Mouse (Mus musculus) liver, embryonic 13.5 days (tissue): ENCODE results near the gene Lgals4. TPM values are rescaled to one million over a fixed set of nuclear protein-coding genes. Genes with fewer than 3 reads are reported as not detected.

Source experiments
- ATAC-seq: fragments of 200-750 bp; cut with Nextera tagmentation; 2 replicates; pipeline ENCODE4 v1.8.0; 2017; ENCODE audit warnings: low read depth, mild to moderate bottlenecking, moderate number of reproducible peaks, moderate library complexity
- DNase-seq: peaks from one replicate; pipeline ENCODE4 v3.0.0; 2022
- H3K27ac ChIP-seq: fragments of 300-500 bp; sonication (generic); 2 replicates; pipeline ENCODE4 v1.5.1; 2015; ENCODE audit warnings: moderate library complexity, mild to moderate bottlenecking, inconsistent platforms
- H3K27me3 ChIP-seq: fragments of 300-500 bp; sonication (generic); 2 replicates; pipeline ENCODE4 v1.6.1; 2015; ENCODE audit warnings: mild to moderate bottlenecking, inconsistent platforms
- H3K36me3 ChIP-seq: fragments of 300-500 bp; sonication (generic); 2 replicates; pipeline ENCODE4 v1.6.1; 2015; ENCODE audit warnings: mild to moderate bottlenecking, inconsistent platforms
- H3K4me1 ChIP-seq: fragments of 300-500 bp; sonication (generic); replicated peaks from 2 replicates; pipeline ENCODE4 v1.6.1; 2015; ENCODE audit warnings: inconsistent platforms
- H3K4me2 ChIP-seq: fragments of 300-500 bp; sonication (generic); 2 replicates; pipeline ENCODE4 v1.6.1; 2015; ENCODE audit warnings: inconsistent platforms, mild to moderate bottlenecking, moderate library complexity
- H3K4me3 ChIP-seq: fragments of 300-500 bp; sonication (generic); replicated peaks from 2 replicates; pipeline ENCODE4 v1.5.1; 2015; ENCODE audit warnings: mild to moderate bottlenecking, inconsistent platforms
- H3K9ac ChIP-seq: fragments of 300-500 bp; sonication (generic); 2 replicates; pipeline ENCODE4 v1.6.1; 2015; ENCODE audit warnings: mild to moderate bottlenecking, inconsistent platforms
- H3K9me3 ChIP-seq: fragments of 300-500 bp; sonication (generic); replicated peaks from 2 replicates; pipeline ENCODE4 v1.6.1; 2016; ENCODE audit warnings: inconsistent platforms
- WGBS: fragments of 180-500 bp; shearing (Covaris S2); methylation state at CpG from one replicate; pipeline ENCODE4 v1.1.7; 2015; ENCODE audit not compliant: insufficient replicate concordance; 5-methylcytosine and 5-hydroxymethylcytosine counted together
- polyA plus RNA-seq: library from polyadenylated mRNA; unstranded; fragments of >200 nt; fragmentation: Nextera tagmentation; extraction: Ambion mirVana; gene quantifications from 2 replicates; pipeline ENCODE4 v1.2.1, GENCODE M21; 2015

The Lgals4 gene
- polyA plus RNA-seq, 1 experiment from 2014 or later = 1.6 TPM

- peak; percentile 21; the same call in 1 of the 2 replicates for ATAC-seq
- peak overlapping the region; percentile 84 for H3K4me2 ChIP-seq
- 0 out of 2 replicates have a peak, but pooled peaks cover 5% of the 10 kb centered on the region for H3K36me3 ChIP-seq
- no peaks in the 10 kb centered on the region for H3K9me3 ChIP-seq
- WGBS = 12% methylated on average over 15 of the region's 15 CpGs
- H3K4me3 ChIP-seq = peak overlapping the region; percentile 61
- H3K4me1 ChIP-seq = peaks cover 27% of the 10 kb centered on the region
- peak overlapping the region; percentile 74 for H3K27ac ChIP-seq
- H3K27me3 ChIP-seq = no peaks in the 10 kb centered on the region
- peak overlapping the region; percentile 76 for H3K9ac ChIP-seq
- no peak for DNase-seq
Measured at GRCm38 (mm10) chr7:28795832-28796231, 37.8 kb upstream of the Lgals4 start.

- Histone ChIP-seq H3K4me3 (peak overlapping the region; percentile 61), H3K4me1 (peaks cover 31% of the 10 kb centered on the region), H3K27me3 (no peaks in the 10 kb centered on the region), H3K9ac (peak overlapping the region; percentile 76), H3K27ac (peak overlapping the region; percentile 74), H3K9me3 (no peaks in the 10 kb centered on the region), H3K4me2 (peak overlapping the region; percentile 84), H3K36me3 (0 out of 2 replicates have a peak, but pooled peaks cover 5% of the 10 kb centered on the region)
- 4% methylated on average over 32 of the region's 32 CpGs for WGBS
- peak; percentile 72 for DNase-seq
- ATAC-seq = peak; percentile 79
Measured at GRCm38 (mm10) chr7:28796562-28796975, 37.1 kb upstream of the Lgals4 start.

- Histone ChIP-seq H3K4me3 (no peak overlapping the region), H3K4me2 (no peak overlapping the region), H3K9me3 (no peaks in the 10 kb centered on the region), H3K27me3 (no peaks in the 10 kb centered on the region), H3K36me3 (0 out of 2 replicates have a peak, but pooled peaks cover 5% of the 10 kb centered on the region), H3K4me1 (peaks cover 63% of the 10 kb centered on the region), H3K27ac (no peak overlapping the region), H3K9ac (no peak overlapping the region)
- ATAC-seq (no peak), DNase-seq (no peak)
- WGBS = 84% methylated on average over 9 of the region's 9 CpGs
Measured at GRCm38 (mm10) chr7:28799994-28800393, 33.7 kb upstream of the Lgals4 start.

GRCm38 (mm10) chr7:28801451-28801850, 32.2 kb upstream of the Lgals4 start:
- ATAC-seq = no peak
- H3K27ac ChIP-seq = no peak overlapping the region; the same call in 1 of the 2 replicates

GRCm38 (mm10) chr7:28801901-28802670, 31.6 kb upstream of the Lgals4 start:
- ATAC-seq = no peak
- Histone ChIP-seq H3K4me3 (no peak overlapping the region), H3K27me3 (no peaks in the 10 kb centered on the region), H3K9me3 (no peaks in the 10 kb centered on the region), H3K9ac (peak overlapping the region; percentile 46; the same call in 1 of the 2 replicates), H3K36me3 (0 out of 2 replicates have a peak, but pooled peaks cover 5% of the 10 kb centered on the region), H3K4me2 (no peak overlapping the region), H3K27ac (peak overlapping the region; percentile 87), H3K4me1 (peaks cover 49% of the 10 kb centered on the region)
- no peak for DNase-seq
- WGBS = 50% methylated on average over 10 of the region's 10 CpGs

More at GRCm38 (mm10) chr7:28801451-28801850, 32.2 kb upstream of the Lgals4 start:
- 0 out of 2 replicates have a peak, but pooled peaks cover 5% of the 10 kb centered on the region for H3K36me3 ChIP-seq
- no peak for DNase-seq
- no peaks in the 10 kb centered on the region for H3K27me3 ChIP-seq
- H3K4me1 ChIP-seq = peaks cover 51% of the 10 kb centered on the region
- H3K9me3 ChIP-seq = no peaks in the 10 kb centered on the region
- no peak overlapping the region for H3K4me2 ChIP-seq
- WGBS = 77% methylated on average over 3 of the region's 3 CpGs
- no peak overlapping the region for H3K4me3 ChIP-seq
- no peak overlapping the region for H3K9ac ChIP-seq

- Histone ChIP-seq H3K4me2 (peak overlapping the region; percentile 29), H3K9me3 (no peaks in the 10 kb centered on the region), H3K36me3 (0 out of 2 replicates have a peak, but pooled peaks cover 5% of the 10 kb centered on the region), H3K27me3 (no peaks in the 10 kb centered on the region), H3K9ac (peak overlapping the region; percentile 46; the same call in 1 of the 2 replicates), H3K27ac (peak overlapping the region; percentile 87), H3K4me3 (no peak overlapping the region), H3K4me1 (peaks cover 49% of the 10 kb centered on the region)
- peak; percentile 65 for ATAC-seq
- DNase-seq = no peak
- 14% methylated on average over 10 of the region's 10 CpGs for WGBS
Measured at GRCm38 (mm10) chr7:28802846-28803588, 30.6 kb upstream of the Lgals4 start.

- H3K4me2 ChIP-seq = peak overlapping the region; percentile 29; the same call in 1 of the 2 replicates
- ATAC-seq = no peak
Measured at GRCm38 (mm10) chr7:28803756-28804155, 29.9 kb upstream of the Lgals4 start.

GRCm38 (mm10) chr7:28806869-28807268, 26.8 kb upstream of the Lgals4 start:
- no peak overlapping the region; the same call in 1 of the 2 replicates for H3K27ac ChIP-seq
- no peak overlapping the region for H3K4me3 ChIP-seq
- WGBS = 50% methylated on average over 4 of the region's 4 CpGs
- H3K9me3 ChIP-seq = no peaks in the 10 kb centered on the region
- H3K36me3 ChIP-seq = peaks cover 3% of the 10 kb centered on the region; the same call in 1 of the 2 replicates
- H3K4me1 ChIP-seq = peaks cover 47% of the 10 kb centered on the region
- no peaks in the 10 kb centered on the region for H3K27me3 ChIP-seq
- no peak overlapping the region for H3K9ac ChIP-seq
- ATAC-seq = no peak
- no peak for DNase-seq
- no peak overlapping the region for H3K4me2 ChIP-seq

More at GRCm38 (mm10) chr7:28803756-28804155, 29.9 kb upstream of the Lgals4 start:
- WGBS = 34% methylated on average over 4 of the region's 4 CpGs
- Histone ChIP-seq H3K9ac (no peak overlapping the region), H3K27me3 (no peaks in the 10 kb centered on the region), H3K27ac (peak overlapping the region; percentile 87), H3K9me3 (no peaks in the 10 kb centered on the region), H3K4me3 (no peak overlapping the region), H3K4me1 (peaks cover 54% of the 10 kb centered on the region), H3K36me3 (no peaks in the 10 kb centered on the region)
- DNase-seq = no peak

- H3K4me1 ChIP-seq = peaks cover 47% of the 10 kb centered on the region
- peak overlapping the region; percentile 93 for H3K9ac ChIP-seq
- H3K27ac ChIP-seq = peak overlapping the region; percentile 99
- H3K9me3 ChIP-seq = no peaks in the 10 kb centered on the region
- H3K4me3 ChIP-seq = peak overlapping the region; percentile 84
- no peak for ATAC-seq
- H3K27me3 ChIP-seq = no peaks in the 10 kb centered on the region
- peak overlapping the region; percentile 95 for H3K4me2 ChIP-seq
- no peak for DNase-seq
- WGBS = 62% methylated on average over 6 of the region's 8 CpGs
- H3K36me3 ChIP-seq = peaks cover 11% of the 10 kb centered on the region
Measured at GRCm38 (mm10) chr7:28807641-28808220, 25.9 kb upstream of the Lgals4 start.

- Histone ChIP-seq H3K4me1 (peaks cover 47% of the 10 kb centered on the region), H3K27ac (peak within 1 kb of the TSS; percentile 99), H3K9me3 (no peaks in the 10 kb centered on the region), H3K4me2 (peak within 1 kb of the TSS; percentile 95), H3K9ac (peak within 1 kb of the TSS; percentile 93), H3K4me3 (peak within 1 kb of the TSS; percentile 84), H3K36me3 (peaks cover 18% of the 10 kb centered on the region), H3K27me3 (no peaks in the 10 kb centered on the region)
- DNase-seq (peak; percentile 36), ATAC-seq (peak; percentile 0; the same call in 1 of the 2 replicates)
- WGBS = 2% methylated on average over 35 of the region's 35 CpGs
Measured at GRCm38 (mm10) chr7:28808221-28808941, 25.3 kb upstream of the Lgals4 start, which contains the start of gene Hnrnpl. Hnrnpl (plus strand) TSS chr7:28808541.
